Mouse (Mus musculus): ENCODE measurements around the gene Rasgrf1. TPM values are rescaled to one million over a fixed set of nuclear protein-coding genes. Genes with fewer than 3 reads are reported as not detected.

The Rasgrf1 gene
- total and polyA plus RNA-seq, 3 experiments, result 0.05 TPM; not detected in 2

GRCm38 (mm10) chr9:90007094-90007493, 97.4 kb downstream of the Rasgrf1 start:
- no peak for TF ChIP-seq GATA2 (IDR thresholded peaks at IDR 0.05; ENCODE audit: borderline replicate concordance, low read depth, low read length)
- no peak for TF ChIP-seq CTCF (IDR thresholded peaks at IDR 0.05; ENCODE audit: low read depth, low read length)
- no peak for TF ChIP-seq GATA1 (IDR thresholded peaks at IDR 0.05; ENCODE audit: borderline replicate concordance, low read length)
- no peak for TF ChIP-seq TAL1 (conservative IDR thresholded peaks at IDR 0.05; ENCODE audit: low read depth, low read length)
- no peak for TF ChIP-seq POLR2AphosphoS5 (IDR thresholded peaks at IDR 0.05; ENCODE audit: insufficient replicate concordance, low read depth, low read length)
- Histone ChIP-seq H3K36me3 (replicated peaks) (no peaks in the 10 kb centered on the region), H3K4me3 (ENCODE audit: low read depth, low read length) (no peak overlapping the region), H3K9me3 (replicated peaks) (peaks cover 54% of the 10 kb centered on the region), H3K4me1 (ENCODE audit: insufficient read depth, low read depth, low read length) (no peaks in the 10 kb centered on the region), H3K27me3 (ENCODE audit: insufficient read depth, low read length) (no peaks in the 10 kb centered on the region)
- no peak for ATAC-seq (ENCODE audit: extremely low read depth, insufficient number of reproducible peaks, low FRiP score, poor library complexity, severe bottlenecking)
- no peak for DNase-seq (ENCODE audit: low spot score)

- Histone ChIP-seq H3K27me3 (ENCODE audit: insufficient read depth, low read length) (no peaks in the 10 kb centered on the region), H3K4me1 (ENCODE audit: insufficient read depth, low read depth, low read length) (no peaks in the 10 kb centered on the region), H3K9me3 (replicated peaks) (peaks cover 48% of the 10 kb centered on the region), H3K4me3 (ENCODE audit: low read depth, low read length) (no peak overlapping the region), H3K36me3 (replicated peaks) (no peaks in the 10 kb centered on the region)
- no peak for ATAC-seq (ENCODE audit: extremely low read depth, insufficient number of reproducible peaks, low FRiP score, poor library complexity, severe bottlenecking)
- TF ChIP-seq CTCF (IDR thresholded peaks at IDR 0.05; ENCODE audit: low read depth, low read length) (no peak), POLR2AphosphoS5 (IDR thresholded peaks at IDR 0.05; ENCODE audit: insufficient replicate concordance, low read depth, low read length) (no peak), GATA1 (IDR thresholded peaks at IDR 0.05; ENCODE audit: borderline replicate concordance, low read length) (no peak), TAL1 (conservative IDR thresholded peaks at IDR 0.05; ENCODE audit: low read depth, low read length) (no peak), GATA2 (IDR thresholded peaks at IDR 0.05; ENCODE audit: borderline replicate concordance, low read depth, low read length) (no peak)
- DNase-seq (ENCODE audit: low spot score), result no peak
Observed at GRCm38 (mm10) chr9:90008138-90008537, 98.4 kb downstream of the Rasgrf1 start.

- Histone ChIP-seq H3K9me3 (replicated peaks) (peaks cover 47% of the 10 kb centered on the region), H3K4me3 (ENCODE audit: low read depth, low read length) (no peak overlapping the region), H3K36me3 (replicated peaks) (no peaks in the 10 kb centered on the region), H3K4me1 (ENCODE audit: insufficient read depth, low read depth, low read length) (no peaks in the 10 kb centered on the region), H3K27me3 (ENCODE audit: insufficient read depth, low read length) (no peaks in the 10 kb centered on the region)
- DNase-seq (ENCODE audit: low spot score), result no peak
- TF ChIP-seq GATA2 (IDR thresholded peaks at IDR 0.05; ENCODE audit: borderline replicate concordance, low read depth, low read length) (no peak), GATA1 (IDR thresholded peaks at IDR 0.05; ENCODE audit: borderline replicate concordance, low read length) (no peak), POLR2AphosphoS5 (IDR thresholded peaks at IDR 0.05; ENCODE audit: insufficient replicate concordance, low read depth, low read length) (no peak), CTCF (IDR thresholded peaks at IDR 0.05; ENCODE audit: low read depth, low read length) (no peak), TAL1 (conservative IDR thresholded peaks at IDR 0.05; ENCODE audit: low read depth, low read length) (no peak)
- no peak for ATAC-seq (ENCODE audit: extremely low read depth, insufficient number of reproducible peaks, low FRiP score, poor library complexity, severe bottlenecking)
Observed at GRCm38 (mm10) chr9:90011849-90012248, 102.1 kb downstream of the Rasgrf1 start.

DNA sequence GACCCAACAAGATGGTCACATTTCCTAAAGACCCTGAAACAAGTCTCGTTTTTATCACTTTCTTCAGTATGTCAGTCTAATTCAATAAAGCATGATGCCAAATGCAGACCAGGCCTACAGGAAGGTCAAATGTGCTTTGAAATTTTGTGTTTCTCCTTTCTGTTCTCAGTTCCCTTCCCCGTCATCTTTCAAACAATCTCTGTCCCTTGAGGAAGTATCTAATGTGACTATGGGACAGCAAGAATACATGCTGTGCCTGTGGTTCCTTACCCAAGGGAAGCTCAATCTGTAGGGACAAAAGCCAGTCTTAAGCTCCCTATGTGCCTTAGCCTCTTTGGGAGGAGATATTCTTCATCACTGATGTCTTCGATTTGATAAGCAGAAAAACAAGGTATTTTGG, 104.9 kb downstream of the Rasgrf1 start:
- Histone ChIP-seq H3K9me3 (replicated peaks) (peaks cover 39% of the 10 kb centered on the region), H3K4me1 (ENCODE audit: insufficient read depth, low read depth, low read length) (no peaks in the 10 kb centered on the region), H3K36me3 (replicated peaks) (no peaks in the 10 kb centered on the region), H3K4me3 (ENCODE audit: low read depth, low read length) (no peak overlapping the region), H3K27me3 (ENCODE audit: insufficient read depth, low read length) (no peaks in the 10 kb centered on the region)
- DNase-seq (ENCODE audit: low spot score) (no peak), ATAC-seq (ENCODE audit: extremely low read depth, insufficient number of reproducible peaks, low FRiP score, poor library complexity, severe bottlenecking) (no peak)
- TF ChIP-seq TAL1 (conservative IDR thresholded peaks at IDR 0.05; ENCODE audit: low read depth, low read length) (no peak), GATA2 (IDR thresholded peaks at IDR 0.05; ENCODE audit: borderline replicate concordance, low read depth, low read length) (no peak), GATA1 (IDR thresholded peaks at IDR 0.05; ENCODE audit: borderline replicate concordance, low read length) (no peak), POLR2AphosphoS5 (IDR thresholded peaks at IDR 0.05; ENCODE audit: insufficient replicate concordance, low read depth, low read length) (no peak), CTCF (IDR thresholded peaks at IDR 0.05; ENCODE audit: low read depth, low read length) (no peak)

- no peak for DNase-seq (ENCODE audit: low spot score)
- no peak for TF ChIP-seq CTCF (IDR thresholded peaks at IDR 0.05; ENCODE audit: low read depth, low read length)
- TF ChIP-seq GATA2 (IDR thresholded peaks at IDR 0.05; ENCODE audit: borderline replicate concordance, low read depth, low read length), result no peak
- TF ChIP-seq TAL1 (conservative IDR thresholded peaks at IDR 0.05; ENCODE audit: low read depth, low read length), result no peak
- no peak for TF ChIP-seq GATA1 (IDR thresholded peaks at IDR 0.05; ENCODE audit: borderline replicate concordance, low read length)
- no peak for TF ChIP-seq POLR2AphosphoS5 (IDR thresholded peaks at IDR 0.05; ENCODE audit: insufficient replicate concordance, low read depth, low read length)
Observed at GRCm38 (mm10) chr9:90016204-90016603, 106.5 kb downstream of the Rasgrf1 start.

DNA sequence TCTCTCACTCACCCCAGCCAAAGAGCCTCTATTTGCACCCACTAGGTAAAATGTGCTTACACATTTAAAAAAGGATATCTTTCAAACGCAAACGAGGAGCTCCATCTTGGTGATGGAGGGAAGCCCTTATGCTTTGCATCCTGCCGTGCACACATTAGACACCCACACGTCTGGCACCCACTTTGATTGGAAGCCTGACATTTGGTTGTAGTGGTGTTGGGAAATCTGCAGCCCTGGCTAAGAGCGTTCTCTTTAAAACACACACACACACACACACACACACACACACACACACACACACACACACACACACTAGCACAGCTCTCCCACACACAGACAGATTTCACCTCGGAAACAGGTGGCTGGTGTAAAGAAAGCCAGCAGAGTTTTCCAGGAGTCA, 111.2 kb downstream of the Rasgrf1 start:
- Histone ChIP-seq H3K36me3 (replicated peaks) (no peaks in the 10 kb centered on the region), H3K4me3 (ENCODE audit: low read depth, low read length) (no peak overlapping the region), H3K4me1 (ENCODE audit: insufficient read depth, low read depth, low read length) (no peaks in the 10 kb centered on the region), H3K27me3 (ENCODE audit: insufficient read depth, low read length) (no peaks in the 10 kb centered on the region), H3K9me3 (replicated peaks) (peaks cover 44% of the 10 kb centered on the region)
- DNase-seq (ENCODE audit: low spot score), result no peak
- no peak for TF ChIP-seq CTCF (IDR thresholded peaks at IDR 0.05; ENCODE audit: low read depth, low read length)
- TF ChIP-seq GATA1 (IDR thresholded peaks at IDR 0.05; ENCODE audit: borderline replicate concordance, low read length), result no peak
- TF ChIP-seq POLR2AphosphoS5 (IDR thresholded peaks at IDR 0.05; ENCODE audit: insufficient replicate concordance, low read depth, low read length), result no peak
- TF ChIP-seq TAL1 (conservative IDR thresholded peaks at IDR 0.05; ENCODE audit: low read depth, low read length), result no peak
- no peak for TF ChIP-seq GATA2 (IDR thresholded peaks at IDR 0.05; ENCODE audit: borderline replicate concordance, low read depth, low read length)
- ATAC-seq (ENCODE audit: extremely low read depth, insufficient number of reproducible peaks, low FRiP score, poor library complexity, severe bottlenecking), result no peak

More at GRCm38 (mm10) chr9:90016204-90016603, 106.5 kb downstream of the Rasgrf1 start:
- Histone ChIP-seq H3K9me3 (replicated peaks) (peaks cover 44% of the 10 kb centered on the region), H3K27me3 (ENCODE audit: insufficient read depth, low read length) (no peaks in the 10 kb centered on the region), H3K4me3 (ENCODE audit: low read depth, low read length) (no peak overlapping the region), H3K4me1 (ENCODE audit: insufficient read depth, low read depth, low read length) (no peaks in the 10 kb centered on the region), H3K36me3 (replicated peaks) (no peaks in the 10 kb centered on the region)
- no peak for ATAC-seq (ENCODE audit: extremely low read depth, insufficient number of reproducible peaks, low FRiP score, poor library complexity, severe bottlenecking)

Measured in G1E (cell line).